Mouse (Mus musculus): ENCODE measurements around the gene Helz2. TPM values are rescaled to one million over a fixed set of nuclear protein-coding genes. Genes with fewer than 3 reads are reported as not detected.

The Helz2 gene
- polyA plus RNA-seq, 1 experiment from 2014 or later: 1.7 TPM

DNA sequence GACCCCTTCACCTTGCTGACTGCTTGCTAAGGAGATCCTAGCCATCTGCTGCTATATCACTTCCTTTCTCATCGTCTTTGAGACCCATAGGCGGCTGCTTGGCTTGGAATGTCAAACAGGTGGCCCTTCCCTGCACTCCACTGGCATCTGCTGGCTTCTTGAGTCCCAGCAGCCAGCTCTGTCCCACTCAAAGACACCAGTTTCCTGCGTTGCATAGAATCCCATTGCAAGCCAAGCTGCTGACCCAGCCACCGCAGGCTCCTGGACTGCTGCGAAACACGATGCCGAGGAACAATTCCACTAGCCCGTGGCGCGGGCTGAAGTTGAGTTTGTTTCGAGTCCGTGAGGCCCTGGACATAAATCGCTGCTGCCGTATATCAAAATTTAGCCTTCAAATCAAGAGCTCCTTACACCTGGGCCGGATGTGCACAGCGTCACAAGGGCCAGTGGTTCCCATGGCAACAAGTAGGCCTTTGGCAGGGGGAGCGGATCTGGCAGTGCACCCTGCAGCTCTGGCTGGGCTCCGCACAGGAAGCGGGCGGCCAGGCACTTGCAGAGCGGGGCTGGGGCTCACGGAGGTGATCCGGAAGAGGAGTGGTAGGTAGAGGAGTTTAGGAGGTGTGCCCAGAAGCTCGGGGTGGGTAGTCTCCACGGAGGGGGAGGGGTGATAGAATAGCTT lies 22.1 kb downstream of the Helz2 start, which contains the start of gene Fndc11:
Gene Fndc11 (plus strand): TSS at position 476 of the 679 bp plus-strand sequence.
- peak; percentile 91 for ATAC-seq (ENCODE audit: insufficient number of reproducible peaks, low FRiP score)
- Histone ChIP-seq H3K4me3 (peak within 1 kb of the TSS; percentile 37), H3K9ac (no peak within 1 kb of the TSS), H3K4me1 (replicated peaks) (peaks cover 16% of the 10 kb centered on the region), H3K9me3 (replicated peaks) (no peaks in the 10 kb centered on the region), H3K27ac (ENCODE audit: poor library complexity, severe bottlenecking) (0 out of 2 replicates have a peak within 1 kb of the TSS, but pooled peaks have one; percentile 30), H3K4me2 (peak within 1 kb of the TSS; percentile 72), H3K27me3 (replicated peaks) (peaks cover 23% of the 10 kb centered on the region), H3K36me3 (no peaks in the 10 kb centered on the region)
- WGBS: 5% methylated on average over 25 of the region's 25 CpGs

DNA sequence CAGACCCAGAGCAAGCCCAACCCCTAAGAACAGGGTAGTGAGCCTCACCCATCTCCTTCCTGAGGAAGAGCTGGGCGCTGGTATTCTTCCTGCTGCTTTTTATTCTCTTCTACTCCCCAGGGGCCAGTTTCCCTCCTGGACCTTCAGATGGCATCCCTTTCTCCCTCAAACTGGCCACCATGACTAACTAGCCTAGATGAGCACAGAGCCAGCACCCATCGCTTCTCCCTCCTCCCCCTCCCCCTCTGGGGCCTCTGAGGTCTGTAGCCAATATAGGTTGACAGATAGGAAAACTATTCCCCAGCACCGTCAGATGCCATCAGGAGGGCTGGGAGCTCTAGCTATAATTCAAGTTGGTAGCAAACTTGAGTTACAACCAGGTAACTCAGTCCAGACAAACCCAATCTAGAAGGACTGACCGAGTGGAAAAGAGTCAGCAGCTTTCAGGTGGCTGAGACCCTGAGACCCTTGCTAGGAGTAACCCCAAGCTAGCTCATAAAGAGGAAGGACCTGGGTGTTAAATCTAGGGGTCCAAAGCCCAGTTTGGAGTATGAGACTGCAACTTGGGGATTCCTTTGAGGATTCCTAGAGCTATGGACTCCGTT lies 22.8 kb downstream of the Helz2 start:
- no peak overlapping the region for H3K4me2 ChIP-seq
- H3K4me1 ChIP-seq (replicated peaks): peaks cover 16% of the 10 kb centered on the region
- H3K27ac ChIP-seq (ENCODE audit: poor library complexity, severe bottlenecking): no peak overlapping the region
- peaks cover 30% of the 10 kb centered on the region for H3K27me3 ChIP-seq (replicated peaks)
- no peak overlapping the region for H3K9ac ChIP-seq
- no peak overlapping the region for H3K4me3 ChIP-seq
- WGBS: 52% methylated on average over 5 of the region's 5 CpGs
- H3K9me3 ChIP-seq (replicated peaks): no peaks in the 10 kb centered on the region
- no peaks in the 10 kb centered on the region for H3K36me3 ChIP-seq
- ATAC-seq (ENCODE audit: insufficient number of reproducible peaks, low FRiP score): no peak

DNA sequence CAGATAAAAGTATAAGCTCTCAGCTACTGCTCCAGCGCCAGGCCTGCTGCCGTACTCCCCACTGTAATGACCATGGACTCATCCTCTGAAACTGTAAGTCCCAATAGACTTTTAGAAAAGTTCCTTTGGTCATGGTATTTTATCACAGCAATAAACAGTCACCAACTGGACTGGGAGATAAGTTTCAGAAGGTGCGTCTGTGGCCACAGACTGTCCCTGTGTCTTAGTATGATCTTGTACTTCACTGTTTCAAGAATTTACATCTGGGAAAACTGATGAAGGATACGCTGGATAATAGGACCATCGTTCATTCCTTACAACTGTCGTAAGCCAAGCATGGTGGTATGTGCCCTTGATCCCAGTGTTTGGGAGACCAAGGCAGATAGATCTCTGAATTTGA lies 25.8 kb downstream of the Helz2 start:
- Histone ChIP-seq H3K4me2 (no peak overlapping the region), H3K9me3 (replicated peaks) (no peaks in the 10 kb centered on the region), H3K27me3 (replicated peaks) (peaks cover 58% of the 10 kb centered on the region), H3K27ac (ENCODE audit: poor library complexity, severe bottlenecking) (no peak overlapping the region), H3K4me3 (no peak overlapping the region), H3K9ac (no peak overlapping the region), H3K36me3 (no peaks in the 10 kb centered on the region), H3K4me1 (replicated peaks) (peaks cover 20% of the 10 kb centered on the region)
- 79% methylated on average over 6 of the region's 6 CpGs for WGBS
- ATAC-seq (ENCODE audit: insufficient number of reproducible peaks, low FRiP score): no peak

DNA sequence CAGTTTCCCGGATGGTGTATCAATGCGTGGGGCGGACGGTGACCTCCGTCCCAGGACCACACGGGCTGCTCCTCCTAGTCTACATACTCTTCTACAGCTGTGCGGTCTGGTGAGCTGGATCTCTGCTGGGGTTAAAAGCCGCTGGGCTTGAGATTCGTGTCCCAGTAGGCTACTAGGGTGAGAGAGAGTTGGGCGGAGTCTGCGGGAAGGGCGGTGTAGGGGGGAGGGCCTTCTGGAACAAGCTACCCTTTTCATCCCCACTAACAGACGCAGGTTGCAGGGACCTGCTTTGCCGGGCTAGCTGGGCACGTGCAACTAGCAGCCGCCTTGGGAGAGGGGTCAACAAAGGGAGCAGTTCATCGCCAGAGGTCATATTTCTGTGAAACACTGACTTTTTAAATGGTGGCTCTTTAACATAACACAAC lies 28.8 kb downstream of the Helz2 start, which contains the start of gene Srms:
Gene Srms (minus strand): TSS at position 165 of the 425 bp plus-strand sequence.
- H3K27me3 ChIP-seq (replicated peaks): peaks cover 65% of the 10 kb centered on the region
- H3K27ac ChIP-seq (ENCODE audit: poor library complexity, severe bottlenecking): no peak within 1 kb of the TSS
- H3K36me3 ChIP-seq: no peaks in the 10 kb centered on the region
- H3K4me1 ChIP-seq (replicated peaks): peaks cover 4% of the 10 kb centered on the region; the same call in 1 of the 2 replicates
- peak within 1 kb of the TSS; percentile 61 for H3K4me2 ChIP-seq
- H3K4me3 ChIP-seq: peak within 1 kb of the TSS; percentile 31
- H3K9ac ChIP-seq: no peak within 1 kb of the TSS
- no peaks in the 10 kb centered on the region for H3K9me3 ChIP-seq (replicated peaks)
- WGBS: 2% methylated on average over 17 of the region's 17 CpGs
- ATAC-seq (ENCODE audit: insufficient number of reproducible peaks, low FRiP score): peak; percentile 53; the same call in 1 of the 2 replicates

DNA sequence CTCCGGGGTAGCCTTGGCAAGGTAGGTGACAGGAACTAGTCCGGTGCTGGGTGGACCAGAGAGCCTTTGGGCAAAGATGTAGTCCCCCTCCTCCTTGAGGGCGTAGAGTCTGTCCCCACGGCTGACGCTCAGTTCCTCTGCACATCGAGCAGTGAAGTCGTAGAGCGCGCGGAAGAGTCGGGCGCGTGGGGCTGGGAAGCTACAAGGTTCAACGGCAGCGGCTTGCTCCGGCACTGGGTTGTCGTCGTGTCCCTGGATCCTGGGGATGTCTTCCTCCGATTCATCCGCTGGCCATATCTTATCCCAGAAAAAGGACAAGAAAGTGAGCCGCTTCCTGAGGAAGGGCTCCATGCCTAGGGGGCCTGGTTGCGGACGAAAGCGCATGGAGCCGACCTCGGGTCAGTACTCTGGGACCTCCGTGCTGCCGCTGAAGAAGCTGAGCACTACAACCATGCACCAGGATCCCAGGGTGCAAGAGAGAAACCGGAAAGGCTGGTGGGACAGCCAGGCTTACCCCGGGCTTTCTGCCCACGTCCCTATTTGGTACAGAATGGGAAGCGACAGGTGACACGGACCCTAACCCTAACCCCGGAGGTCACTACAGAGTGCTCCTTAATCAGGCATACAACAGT lies 29.3 kb downstream of the Helz2 start:
- Histone ChIP-seq H3K9ac (no peak overlapping the region), H3K27me3 (replicated peaks) (peaks cover 70% of the 10 kb centered on the region), H3K27ac (ENCODE audit: poor library complexity, severe bottlenecking) (no peak overlapping the region), H3K9me3 (replicated peaks) (no peaks in the 10 kb centered on the region), H3K4me2 (peak overlapping the region; percentile 61), H3K4me3 (peak overlapping the region; percentile 31), H3K36me3 (no peaks in the 10 kb centered on the region), H3K4me1 (replicated peaks) (peaks cover 4% of the 10 kb centered on the region; the same call in 1 of the 2 replicates)
- WGBS: 3% methylated on average over 34 of the region's 34 CpGs
- ATAC-seq (ENCODE audit: insufficient number of reproducible peaks, low FRiP score): peak; percentile 25; the same call in 1 of the 2 replicates

DNA sequence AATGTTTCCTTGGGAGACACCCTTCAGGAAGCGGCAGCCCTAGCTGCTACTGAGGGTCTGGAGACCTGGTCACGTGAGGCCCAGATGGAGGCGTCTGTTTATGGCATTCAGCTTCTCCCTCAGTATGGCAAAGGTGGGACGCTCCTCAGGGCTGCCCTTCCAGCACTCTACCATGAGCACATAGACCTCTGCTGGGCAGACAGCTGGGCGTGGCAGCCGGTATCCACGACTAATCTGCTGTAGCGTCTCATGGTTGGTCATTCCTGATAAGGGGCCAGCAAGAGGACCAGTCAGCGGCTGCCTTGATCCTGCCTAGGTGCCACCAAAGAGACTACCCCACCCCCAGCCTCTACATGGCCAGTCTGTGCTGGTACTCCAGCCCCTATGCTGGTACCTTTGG lies 35.7 kb downstream of the Helz2 start:
- peak; percentile 57; the same call in 1 of the 2 replicates for ATAC-seq (ENCODE audit: insufficient number of reproducible peaks, low FRiP score)
- Histone ChIP-seq H3K4me3 (no peak overlapping the region), H3K9ac (no peak overlapping the region), H3K27ac (ENCODE audit: poor library complexity, severe bottlenecking) (no peak overlapping the region), H3K4me2 (no peak overlapping the region), H3K27me3 (replicated peaks) (peaks cover 50% of the 10 kb centered on the region), H3K4me1 (replicated peaks) (no peaks in the 10 kb centered on the region), H3K9me3 (replicated peaks) (no peaks in the 10 kb centered on the region), H3K36me3 (no peaks in the 10 kb centered on the region)
- WGBS: 56% methylated on average over 9 of the region's 9 CpGs

DNA sequence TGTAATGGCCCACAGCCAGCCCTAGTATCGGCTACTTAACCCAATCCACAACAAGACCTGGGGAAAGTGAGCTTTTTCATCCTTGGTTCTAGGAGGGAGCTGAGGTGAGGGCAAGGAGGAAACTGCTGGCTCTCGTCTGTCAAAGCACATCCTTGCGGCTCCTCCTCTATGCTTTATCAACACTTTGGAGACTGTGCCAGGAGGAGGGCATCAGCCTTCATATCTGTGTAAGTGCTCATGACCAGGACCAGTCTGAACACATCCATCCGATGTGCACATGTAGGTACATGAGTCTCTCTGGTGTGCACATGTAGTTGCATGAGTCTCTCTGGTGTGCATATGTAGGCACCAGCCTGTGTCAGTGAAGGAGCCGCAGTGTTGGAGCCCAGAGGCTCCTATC lies 36.1 kb downstream of the Helz2 start:
- Histone ChIP-seq H3K27ac (ENCODE audit: poor library complexity, severe bottlenecking) (no peak overlapping the region), H3K27me3 (replicated peaks) (peaks cover 48% of the 10 kb centered on the region), H3K9me3 (replicated peaks) (no peaks in the 10 kb centered on the region), H3K36me3 (no peaks in the 10 kb centered on the region), H3K4me1 (replicated peaks) (no peaks in the 10 kb centered on the region), H3K9ac (no peak overlapping the region), H3K4me3 (no peak overlapping the region), H3K4me2 (no peak overlapping the region)
- 66% methylated on average over 5 of the region's 5 CpGs for WGBS
- 0 out of 2 replicates have a peak, but pooled peaks have one; percentile 16 for ATAC-seq (ENCODE audit: insufficient number of reproducible peaks, low FRiP score)

DNA sequence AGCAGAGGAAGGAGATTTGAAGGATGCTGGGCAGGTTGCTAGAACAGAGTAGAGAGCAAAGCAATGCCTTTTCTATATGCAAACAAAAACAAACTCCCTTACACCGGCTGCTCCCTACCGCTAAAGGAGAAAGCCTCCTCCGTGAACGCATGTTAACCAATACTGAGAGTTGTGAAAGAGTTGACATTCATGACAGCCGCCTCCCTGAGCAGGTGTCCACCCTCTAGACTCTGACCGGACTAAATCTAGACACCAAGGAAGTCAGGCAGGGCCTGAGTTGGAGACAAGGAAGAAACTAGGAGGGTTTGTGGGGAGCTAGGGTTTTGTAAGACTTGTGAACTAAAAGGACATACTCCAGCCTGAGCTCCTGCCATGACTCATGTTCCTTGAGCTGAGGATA lies 38.9 kb downstream of the Helz2 start:
- Histone ChIP-seq H3K4me1 (replicated peaks) (no peaks in the 10 kb centered on the region), H3K4me2 (no peak overlapping the region), H3K9me3 (replicated peaks) (no peaks in the 10 kb centered on the region), H3K36me3 (no peaks in the 10 kb centered on the region), H3K27ac (ENCODE audit: poor library complexity, severe bottlenecking) (no peak overlapping the region), H3K9ac (no peak overlapping the region), H3K4me3 (no peak overlapping the region), H3K27me3 (replicated peaks) (peaks cover 39% of the 10 kb centered on the region)
- 75% methylated on average over 6 of the region's 6 CpGs for WGBS
- no peak for ATAC-seq (ENCODE audit: insufficient number of reproducible peaks, low FRiP score)

DNA sequence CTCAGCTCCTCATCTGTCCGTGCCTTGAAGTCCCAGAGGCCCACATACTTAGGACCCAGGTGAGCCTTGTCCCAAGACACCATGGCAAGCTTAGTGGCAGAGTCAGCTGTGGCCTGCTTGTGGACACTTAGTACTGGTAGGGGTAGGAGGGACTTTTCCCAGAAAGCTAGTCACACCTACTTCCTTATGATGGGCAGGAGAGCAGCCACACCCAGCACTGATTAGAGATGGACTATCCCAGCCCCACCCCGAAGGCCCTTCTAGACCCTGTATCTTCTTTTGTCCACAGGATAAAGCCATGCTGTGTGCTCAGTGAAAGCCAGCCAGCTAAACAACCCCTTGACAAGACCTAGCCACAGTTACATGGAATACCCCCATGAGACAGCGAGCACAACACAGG lies 39.4 kb downstream of the Helz2 start, which contains the start of gene Ptk6:
Gene Ptk6 (minus strand): TSS at position 368 of the 400 bp plus-strand sequence.
- H3K36me3 ChIP-seq: no peaks in the 10 kb centered on the region
- peaks cover 35% of the 10 kb centered on the region for H3K27me3 ChIP-seq (replicated peaks)
- H3K9me3 ChIP-seq (replicated peaks): no peaks in the 10 kb centered on the region
- no peaks in the 10 kb centered on the region for H3K4me1 ChIP-seq (replicated peaks)
- ATAC-seq (ENCODE audit: insufficient number of reproducible peaks, low FRiP score): no peak
- H3K9ac ChIP-seq: no peak within 1 kb of the TSS
- H3K27ac ChIP-seq (ENCODE audit: poor library complexity, severe bottlenecking): no peak within 1 kb of the TSS
- WGBS: 85% methylated on average over 3 of the region's 3 CpGs
- no peak within 1 kb of the TSS for H3K4me3 ChIP-seq
- no peak within 1 kb of the TSS for H3K4me2 ChIP-seq

DNA sequence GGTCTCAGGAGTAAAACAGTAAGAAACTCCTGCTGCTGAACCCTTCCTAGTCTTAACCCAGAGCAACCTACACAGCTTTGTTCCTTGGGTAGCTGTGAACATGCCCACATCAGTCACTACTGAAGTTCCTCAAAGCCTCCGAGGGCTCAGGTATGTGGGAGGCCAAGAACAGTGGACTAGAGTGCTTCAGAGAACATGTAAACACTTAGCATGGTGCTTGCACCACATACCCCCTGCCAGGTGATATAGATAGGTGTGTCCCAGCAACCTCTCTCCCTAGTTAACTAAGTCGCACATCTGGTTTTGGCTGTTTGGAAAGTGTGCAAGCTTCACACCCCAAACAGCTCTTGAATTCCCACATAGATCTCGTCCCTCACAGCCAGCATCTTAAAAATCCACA lies 40.2 kb downstream of the Helz2 start:
- H3K27ac ChIP-seq (ENCODE audit: poor library complexity, severe bottlenecking): no peak overlapping the region
- H3K4me2 ChIP-seq: no peak overlapping the region
- H3K36me3 ChIP-seq: no peaks in the 10 kb centered on the region
- no peak overlapping the region for H3K9ac ChIP-seq
- no peak overlapping the region for H3K4me3 ChIP-seq
- no peaks in the 10 kb centered on the region for H3K9me3 ChIP-seq (replicated peaks)
- ATAC-seq (ENCODE audit: insufficient number of reproducible peaks, low FRiP score): no peak
- 59% methylated on average over 3 of the region's 3 CpGs for WGBS
- peaks cover 35% of the 10 kb centered on the region for H3K27me3 ChIP-seq (replicated peaks)
- H3K4me1 ChIP-seq (replicated peaks): no peaks in the 10 kb centered on the region

DNA sequence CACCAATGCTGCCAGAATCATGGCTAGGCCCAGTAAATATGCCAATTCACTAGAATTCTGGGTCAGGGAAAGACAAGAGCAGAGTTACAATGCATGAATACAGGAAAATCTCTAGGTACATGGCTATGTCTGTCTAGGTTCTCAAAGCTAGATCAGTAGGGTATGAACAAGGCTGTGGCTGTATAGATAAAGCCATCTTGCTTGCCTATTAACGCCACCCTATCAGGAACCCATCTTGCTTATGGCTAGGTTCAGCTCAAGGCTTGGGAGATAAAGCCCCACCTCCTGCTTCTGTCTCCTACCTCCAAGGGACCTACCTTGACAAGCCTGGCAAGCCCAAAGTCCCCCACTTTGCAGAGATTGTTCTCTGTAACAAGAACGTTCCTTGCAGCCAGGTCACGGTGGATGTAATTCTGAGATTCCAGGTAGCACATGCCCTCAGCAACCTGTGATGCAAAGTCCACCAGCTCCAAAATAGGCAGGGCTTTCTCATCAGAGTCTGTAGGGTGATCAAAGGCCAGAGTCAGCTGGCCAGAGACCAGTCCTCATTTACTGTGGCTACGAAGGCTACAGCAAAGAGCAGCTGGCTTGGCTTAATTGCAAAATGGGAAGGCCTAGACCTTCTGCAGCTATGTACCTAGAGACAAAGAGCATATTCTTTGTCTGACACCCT lies 45.1 kb downstream of the Helz2 start:
- H3K9me3 ChIP-seq (replicated peaks): no peaks in the 10 kb centered on the region
- no peaks in the 10 kb centered on the region for H3K36me3 ChIP-seq
- no peak overlapping the region for H3K4me2 ChIP-seq
- H3K27me3 ChIP-seq (replicated peaks): peaks cover 25% of the 10 kb centered on the region
- H3K27ac ChIP-seq (ENCODE audit: poor library complexity, severe bottlenecking): no peak overlapping the region
- H3K4me3 ChIP-seq: no peak overlapping the region
- 78% methylated on average over 4 of the region's 4 CpGs for WGBS
- no peaks in the 10 kb centered on the region for H3K4me1 ChIP-seq (replicated peaks)
- ATAC-seq (ENCODE audit: insufficient number of reproducible peaks, low FRiP score): no peak
- H3K9ac ChIP-seq: no peak overlapping the region
